Mouse (Mus musculus) small intestine, adult 2 months (tissue): ENCODE results near the gene Mgarp.

Experiments
- CTCF ChIP-seq: fragments of 200-500 bp; IDR thresholded peaks from 2 replicates; pipeline ENCODE4 v1.5.1; 2012; ENCODE audit warnings: low read depth, mild to moderate bottlenecking, control low read depth, inconsistent platforms, low read length, moderate library complexity, mixed read lengths; ENCODE audit not compliant: insufficient replicate concordance, insufficient read length; ENCODE audit errors: extremely low read depth
- POLR2A ChIP-seq: fragments of 200-500 bp; IDR thresholded peaks from 2 replicates; pipeline ENCODE4 v1.6.1; 2012; ENCODE audit warnings: low read depth, mild to moderate bottlenecking, control low read depth, inconsistent platforms, low read length, moderate library complexity

GRCm38 (mm10) chr3:51425394-51425793 lies 28.9 kb upstream of the Mgarp start:
- no peak for TF ChIP-seq CTCF
- no peak for TF ChIP-seq POLR2A
